Mouse (Mus musculus): ENCODE measurements around the gene Tmem138. TPM values are rescaled to one million over a fixed set of nuclear protein-coding genes. Genes with fewer than 3 reads are reported as not detected.
"Not testable (repeated sequence)": the region's sequence is repeated elsewhere in the genome, so short reads cannot be mapped to it uniquely, and the experiment has no call there.

The Tmem138 gene
- polyA plus RNA-seq, 1 experiment = 7.3 TPM

DNA sequence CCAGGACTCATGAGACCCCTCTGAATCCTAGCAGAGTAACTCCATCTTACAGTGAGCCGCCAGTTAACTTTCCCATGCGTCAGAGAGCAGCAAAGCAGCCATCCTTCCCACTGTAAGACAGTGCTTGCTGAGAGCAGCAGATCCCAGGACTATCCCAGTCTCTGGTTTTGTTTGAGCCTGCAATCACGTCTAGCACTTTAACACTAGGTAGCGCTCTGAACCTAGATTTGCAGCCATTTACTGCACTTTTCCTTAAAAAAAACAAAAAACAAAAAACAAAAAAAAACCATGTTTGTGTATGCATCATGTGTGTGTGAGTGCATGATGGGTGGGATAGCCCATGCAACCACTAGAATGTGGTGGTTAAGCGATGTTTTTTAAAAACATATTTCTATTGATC is 17.1 kb downstream of the Tmem138 start:
- Histone ChIP-seq H3K27ac (ENCODE audit: insufficient read depth, low read length) (no peak overlapping the region), H3K27me3 (ENCODE audit: control insufficient read depth, insufficient read depth, low read length) (no peaks in the 10 kb centered on the region), H3K4me1 (ENCODE audit: control insufficient read depth, insufficient read depth, insufficient read length) (no peaks in the 10 kb centered on the region; the same call in 1 of the 2 replicates), H3K4me3 (ENCODE audit: extremely low read depth, insufficient read depth, insufficient read length) (no peak overlapping the region), H3K36me3 (ENCODE audit: control insufficient read depth, insufficient read depth, low read length) (no peaks in the 10 kb centered on the region)
- no peak for DNase-seq (ENCODE audit: low read depth in 1 of 2, low spot score in 2 of 2)
- WGBS = 66% methylated on average over 5 of the region's 5 CpGs
- no peak for TF ChIP-seq POLR2A (IDR thresholded peaks at IDR 0.05; ENCODE audit: low read depth, low read length)
- no peak for TF ChIP-seq CTCF (IDR thresholded peaks at IDR 0.05; ENCODE audit: extremely low read depth, insufficient read depth, insufficient read length, insufficient replicate concordance)

DNA sequence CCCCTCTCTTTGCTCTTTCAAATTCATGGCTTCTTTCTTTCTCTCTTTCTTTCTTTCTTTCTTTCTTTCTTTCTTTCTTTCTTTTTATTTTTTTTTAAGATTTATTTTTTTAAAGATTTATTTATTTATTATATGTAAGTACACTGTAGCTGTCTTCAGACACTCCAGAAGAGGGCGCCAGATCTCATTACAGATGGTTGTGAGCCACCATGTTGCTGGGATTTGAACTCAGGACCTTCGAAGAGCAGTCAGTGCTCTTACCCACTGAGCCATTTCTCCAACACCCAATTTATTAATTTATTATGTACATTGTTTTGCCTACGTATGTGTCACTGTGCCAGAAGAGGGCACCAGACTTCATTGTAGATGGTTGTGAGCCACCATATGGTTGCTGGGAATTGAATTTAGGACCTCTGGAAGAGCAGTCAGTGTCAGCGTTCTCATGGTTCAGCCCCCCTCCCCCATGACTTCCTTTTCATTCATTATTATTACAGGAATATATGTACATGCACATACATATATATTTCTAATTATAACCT is 19.3 kb downstream of the Tmem138 start:
- WGBS = 77% methylated on average over 4 of the region's 4 CpGs
- H3K4me1 ChIP-seq (ENCODE audit: control insufficient read depth, insufficient read depth, insufficient read length); H3K27me3 ChIP-seq (ENCODE audit: control insufficient read depth, insufficient read depth, low read length); DNase-seq (ENCODE audit: low read depth in 1 of 2, low spot score in 2 of 2); H3K27ac ChIP-seq (ENCODE audit: insufficient read depth, low read length); H3K36me3 ChIP-seq (ENCODE audit: control insufficient read depth, insufficient read depth, low read length); H3K4me3 ChIP-seq (ENCODE audit: extremely low read depth, insufficient read depth, insufficient read length): not testable (repeated sequence)

DNA sequence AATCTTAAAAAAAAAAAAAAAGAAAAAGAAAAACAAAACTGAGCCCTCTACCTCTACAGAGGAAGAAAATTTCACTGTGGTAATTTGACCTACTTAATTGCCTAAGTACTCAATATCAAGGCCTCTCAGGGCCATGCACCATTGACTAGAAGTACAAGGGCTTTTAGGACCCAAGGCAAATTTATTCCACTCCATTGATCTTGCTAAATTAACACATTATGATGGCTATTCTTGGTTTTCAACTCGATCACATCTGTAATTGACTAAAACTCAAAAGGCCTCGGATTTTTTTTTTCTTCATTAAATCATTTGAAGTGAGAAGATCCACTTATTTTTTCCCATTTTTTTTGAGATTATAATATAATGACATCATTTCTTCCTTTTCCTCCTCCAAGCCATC is 19.7 kb downstream of the Tmem138 start:
- Histone ChIP-seq H3K4me3 (ENCODE audit: extremely low read depth, insufficient read depth, insufficient read length) (no peak overlapping the region), H3K36me3 (ENCODE audit: control insufficient read depth, insufficient read depth, low read length) (no peaks in the 10 kb centered on the region), H3K27me3 (ENCODE audit: control insufficient read depth, insufficient read depth, low read length) (no peaks in the 10 kb centered on the region), H3K27ac (ENCODE audit: insufficient read depth, low read length) (no peak overlapping the region), H3K4me1 (ENCODE audit: control insufficient read depth, insufficient read depth, insufficient read length) (no peaks in the 10 kb centered on the region; the same call in 1 of the 2 replicates)
- no peak for TF ChIP-seq CTCF (IDR thresholded peaks at IDR 0.05; ENCODE audit: extremely low read depth, insufficient read depth, insufficient read length, insufficient replicate concordance)
- no peak for TF ChIP-seq POLR2A (IDR thresholded peaks at IDR 0.05; ENCODE audit: low read depth, low read length)
- 88% methylated on average over 2 of the region's 2 CpGs for WGBS
- DNase-seq (ENCODE audit: low read depth in 1 of 2, low spot score in 2 of 2) = no peak

GRCm38 (mm10) chr19:10557001-10557400 is 20.2 kb downstream of the Tmem138 start:
- TF ChIP-seq POLR2A (IDR thresholded peaks at IDR 0.05; ENCODE audit: low read depth, low read length) = no peak
- TF ChIP-seq CTCF (IDR thresholded peaks at IDR 0.05; ENCODE audit: extremely low read depth, insufficient read depth, insufficient read length, insufficient replicate concordance) = no peak
- Histone ChIP-seq H3K4me1 (ENCODE audit: control insufficient read depth, insufficient read depth, insufficient read length) (no peaks in the 10 kb centered on the region; the same call in 1 of the 2 replicates), H3K36me3 (ENCODE audit: control insufficient read depth, insufficient read depth, low read length) (no peaks in the 10 kb centered on the region), H3K4me3 (ENCODE audit: extremely low read depth, insufficient read depth, insufficient read length) (no peak overlapping the region), H3K27ac (ENCODE audit: insufficient read depth, low read length) (no peak overlapping the region), H3K27me3 (ENCODE audit: control insufficient read depth, insufficient read depth, low read length) (no peaks in the 10 kb centered on the region)
- 84% methylated on average over 2 of the region's 2 CpGs for WGBS
- no peak for DNase-seq (ENCODE audit: low read depth in 1 of 2, low spot score in 2 of 2)

DNA sequence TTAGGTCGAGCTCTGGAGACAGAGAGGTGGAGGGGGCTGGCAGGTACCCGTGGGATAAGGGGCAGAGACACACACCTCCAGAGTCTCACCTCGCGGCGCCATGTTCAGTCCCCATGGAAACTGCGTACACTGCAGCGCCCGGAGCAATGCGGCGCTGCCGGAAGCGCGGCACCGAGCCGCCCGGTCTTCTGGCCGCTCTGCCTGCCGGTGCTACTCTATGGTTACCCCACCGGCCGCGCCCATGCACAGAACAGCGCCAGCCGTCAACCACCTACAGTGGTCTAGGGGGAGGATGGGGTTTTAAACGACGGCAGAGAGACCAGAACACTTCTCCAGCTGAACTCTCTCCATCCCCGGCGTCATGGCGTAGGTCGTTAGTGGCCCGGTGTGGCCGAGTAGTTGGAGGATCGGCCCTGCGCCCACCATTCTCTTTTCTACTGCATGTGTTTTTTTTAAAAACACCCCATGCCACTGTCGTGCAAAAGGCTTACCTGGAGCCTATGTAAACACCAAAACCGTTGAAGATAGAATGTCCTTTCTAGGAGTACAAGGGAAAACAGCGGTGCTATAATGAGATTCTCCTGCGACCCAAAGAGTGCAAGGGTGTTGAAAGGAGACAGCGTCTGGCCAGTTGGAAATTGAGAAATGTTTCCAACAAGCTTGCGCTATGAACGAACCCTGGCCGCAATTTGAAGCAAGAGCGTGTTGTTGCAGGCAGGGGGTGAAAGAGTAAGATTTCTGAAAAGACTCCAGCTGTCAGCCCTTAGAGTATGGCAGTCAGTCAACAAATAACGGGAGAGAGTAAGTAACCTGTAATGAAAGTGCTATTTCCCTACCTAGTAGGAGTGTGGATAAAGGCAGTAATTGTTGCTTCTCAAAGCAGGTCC is 21.3 kb downstream of the Tmem138 start, which contains the start of gene Tmem216:
Gene Tmem216, minus strand, starts transcription at position 615 of the 887 bp plus-strand sequence.
- Histone ChIP-seq H3K27me3 (ENCODE audit: control insufficient read depth, insufficient read depth, low read length) (no peaks in the 10 kb centered on the region), H3K4me3 (ENCODE audit: extremely low read depth, insufficient read depth, insufficient read length) (peak within 1 kb of the TSS; percentile 67), H3K27ac (ENCODE audit: insufficient read depth, low read length) (peak within 1 kb of the TSS; percentile 73), H3K4me1 (ENCODE audit: control insufficient read depth, insufficient read depth, insufficient read length) (no peaks in the 10 kb centered on the region; the same call in 1 of the 2 replicates), H3K36me3 (ENCODE audit: control insufficient read depth, insufficient read depth, low read length) (no peaks in the 10 kb centered on the region)
- 3% methylated on average over 43 of the region's 43 CpGs for WGBS
- peak; percentile 61 to 87 for DNase-seq (ENCODE audit: low read depth in 1 of 2, low spot score in 2 of 2)
- TF ChIP-seq CTCF (IDR thresholded peaks at IDR 0.05; ENCODE audit: extremely low read depth, insufficient read depth, insufficient read length, insufficient replicate concordance) (no peak), POLR2A (IDR thresholded peaks at IDR 0.05; ENCODE audit: low read depth, low read length) (peak; percentile 62)

DNA sequence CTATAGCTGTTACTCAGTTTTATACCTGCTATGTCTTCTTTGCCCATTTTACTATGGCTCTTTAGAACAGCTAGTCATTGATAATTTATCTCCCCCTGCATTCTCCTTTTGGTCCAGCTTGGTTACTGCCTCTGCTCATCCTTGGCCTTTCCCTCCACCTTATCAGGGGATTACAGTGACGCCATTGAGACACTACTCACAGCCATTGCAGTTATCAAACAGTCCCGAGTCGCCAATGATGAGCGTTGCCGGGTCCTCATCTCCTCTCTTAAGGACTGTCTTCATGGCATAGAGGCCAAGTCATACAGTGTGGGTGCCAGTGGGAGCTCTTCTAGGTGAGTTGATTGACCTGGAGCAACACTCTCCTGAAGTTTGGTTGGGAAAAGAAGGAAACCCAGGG is 37.7 kb downstream of the Tmem138 start:
- 80% methylated on average over 5 of the region's 5 CpGs for WGBS
- TF ChIP-seq POLR2A (IDR thresholded peaks at IDR 0.05; ENCODE audit: low read depth, low read length) = no peak
- no peak for TF ChIP-seq CTCF (IDR thresholded peaks at IDR 0.05; ENCODE audit: extremely low read depth, insufficient read depth, insufficient read length, insufficient replicate concordance)
- H3K27ac ChIP-seq (ENCODE audit: insufficient read depth, low read length) = no peak overlapping the region
- DNase-seq (ENCODE audit: low read depth in 1 of 2, low spot score in 2 of 2) = no peak
- H3K27me3 ChIP-seq (ENCODE audit: control insufficient read depth, insufficient read depth, low read length) = no peaks in the 10 kb centered on the region
- peaks cover 50% of the 10 kb centered on the region for H3K36me3 ChIP-seq (ENCODE audit: control insufficient read depth, insufficient read depth, low read length)
- H3K4me3 ChIP-seq (ENCODE audit: extremely low read depth, insufficient read depth, insufficient read length) = no peak overlapping the region
- no peaks in the 10 kb centered on the region for H3K4me1 ChIP-seq (ENCODE audit: control insufficient read depth, insufficient read depth, insufficient read length)

- H3K27ac ChIP-seq (ENCODE audit: insufficient read depth, low read length) = no peak overlapping the region
- WGBS = 95% methylated on average over 1 of the region's 1 CpGs
- no peak for DNase-seq (ENCODE audit: low read depth in 1 of 2, low spot score in 2 of 2)
- H3K36me3 ChIP-seq (ENCODE audit: control insufficient read depth, insufficient read depth, low read length) = peaks cover 33% of the 10 kb centered on the region
- no peak for TF ChIP-seq POLR2A (IDR thresholded peaks at IDR 0.05; ENCODE audit: low read depth, low read length)
- no peak for TF ChIP-seq CTCF (IDR thresholded peaks at IDR 0.05; ENCODE audit: extremely low read depth, insufficient read depth, insufficient read length, insufficient replicate concordance)
- H3K4me3 ChIP-seq (ENCODE audit: extremely low read depth, insufficient read depth, insufficient read length) = no peak overlapping the region
- no peaks in the 10 kb centered on the region; the same call in 1 of the 2 replicates for H3K4me1 ChIP-seq (ENCODE audit: control insufficient read depth, insufficient read depth, insufficient read length)
- no peaks in the 10 kb centered on the region for H3K27me3 ChIP-seq (ENCODE audit: control insufficient read depth, insufficient read depth, low read length)
Observed at GRCm38 (mm10) chr19:10530082-10530481, 47.1 kb downstream of the Tmem138 start.
